Mouse (Mus musculus): ENCODE data around the gene Gm26602. TPM values are rescaled to one million over a fixed set of nuclear protein-coding genes. Genes with fewer than 3 reads are reported as not detected.

The Gm26602 gene
- polyA plus RNA-seq, 1 experiment from 2014 or later, result 1.9 TPM

Small RNA genes lying within 50 kb of the gene (microRNA-seq; reads per million reads assigned to microRNA genes)
- gene Mir6910, result not detected

Other genes starting within 250 kb of the Gm26602 start
- 0.90 and 1.5 TPM in 2 replicates for gene Madcam1, start 246.3 kb upstream of the Gm26602 start, polyA plus RNA-seq (2016; fragmentation: Nextera tagmentation; extraction: Ambion mirVana)
- gene Tpgs1, start 241.5 kb upstream of the Gm26602 start, polyA plus RNA-seq (2016; fragmentation: Nextera tagmentation; extraction: Ambion mirVana), result 59.7 and 63.8 TPM in 2 replicates
- 253 and 264 TPM in 2 replicates for gene Cdc34, start 228.7 kb upstream of the Gm26602 start, polyA plus RNA-seq (2016; fragmentation: Nextera tagmentation; extraction: Ambion mirVana)
- 0.84 and 1.0 TPM in 2 replicates for gene Gzmm, start 221.8 kb upstream of the Gm26602 start, polyA plus RNA-seq (2016; fragmentation: Nextera tagmentation; extraction: Ambion mirVana)
- gene Bsg, start 206.4 kb upstream of the Gm26602 start, polyA plus RNA-seq (2016; fragmentation: Nextera tagmentation; extraction: Ambion mirVana), result 598 and 623 TPM in 2 replicates
- 0.06 TPM in 1 of 2 replicates, not detected in the other for gene Hcn2, start 194.2 kb upstream of the Gm26602 start, polyA plus RNA-seq (2016; fragmentation: Nextera tagmentation; extraction: Ambion mirVana)
- gene Polrmt, start 164.3 kb upstream of the Gm26602 start, polyA plus RNA-seq (2016; fragmentation: Nextera tagmentation; extraction: Ambion mirVana), result 50.9 and 52.9 TPM in 2 replicates
- 0.36 and 0.64 TPM in 2 replicates for gene Fgf22, start 155.8 kb upstream of the Gm26602 start, polyA plus RNA-seq (2016; fragmentation: Nextera tagmentation; extraction: Ambion mirVana)
- 92.4 and 113 TPM in 2 replicates for gene Rnf126, start 143.9 kb upstream of the Gm26602 start, polyA plus RNA-seq (2016; fragmentation: Nextera tagmentation; extraction: Ambion mirVana)
- gene Fstl3, start 133.6 kb upstream of the Gm26602 start, polyA plus RNA-seq (2016; fragmentation: Nextera tagmentation; extraction: Ambion mirVana), result 1.1 and 1.5 TPM in 2 replicates
- gene Prss57, start 119.9 kb upstream of the Gm26602 start, polyA plus RNA-seq (2016; fragmentation: Nextera tagmentation; extraction: Ambion mirVana), result not detected in 2 replicates
- 114 and 119 TPM in 2 replicates for gene Palm, start 117.3 kb upstream of the Gm26602 start, polyA plus RNA-seq (2016; fragmentation: Nextera tagmentation; extraction: Ambion mirVana)
- gene Misp, start 89.9 kb upstream of the Gm26602 start, polyA plus RNA-seq (2016; fragmentation: Nextera tagmentation; extraction: Ambion mirVana), result 0.18 and 1.0 TPM in 2 replicates
- 370 and 377 TPM in 2 replicates for gene Ptbp1, start 56.4 kb upstream of the Gm26602 start, polyA plus RNA-seq (2016; fragmentation: Nextera tagmentation; extraction: Ambion mirVana)
- gene Prtn3, start 36.4 kb upstream of the Gm26602 start, polyA plus RNA-seq (2016; fragmentation: Nextera tagmentation; extraction: Ambion mirVana), result 8.1 TPM in 2 replicates
- gene Plppr3, start 36.2 kb upstream of the Gm26602 start, polyA plus RNA-seq (2016; fragmentation: Nextera tagmentation; extraction: Ambion mirVana), result 91.4 and 102 TPM in 2 replicates
- gene Elane, start 24.6 kb upstream of the Gm26602 start, polyA plus RNA-seq (2016; fragmentation: Nextera tagmentation; extraction: Ambion mirVana), result not detected in 2 replicates
- gene Cfd, start 20.0 kb upstream of the Gm26602 start, polyA plus RNA-seq (2016; fragmentation: Nextera tagmentation; extraction: Ambion mirVana), result not detected in 2 replicates
- gene Med16, start 1.9 kb upstream of the Gm26602 start, polyA plus RNA-seq (2016; fragmentation: Nextera tagmentation; extraction: Ambion mirVana), result 61.8 and 65.7 TPM in 2 replicates
- gene Kiss1r, start 6.1 kb downstream of the Gm26602 start, polyA plus RNA-seq (2016; fragmentation: Nextera tagmentation; extraction: Ambion mirVana), result 0.28 and 0.48 TPM in 2 replicates
- 112 and 116 TPM in 2 replicates for gene R3hdm4, start 10.4 kb downstream of the Gm26602 start, polyA plus RNA-seq (2016; fragmentation: Nextera tagmentation; extraction: Ambion mirVana)
- 12.5 and 13.0 TPM in 2 replicates for gene Arid3a, start 16.2 kb downstream of the Gm26602 start, polyA plus RNA-seq (2016; fragmentation: Nextera tagmentation; extraction: Ambion mirVana)
- gene Wdr18, start 49.3 kb downstream of the Gm26602 start, polyA plus RNA-seq (2016; fragmentation: Nextera tagmentation; extraction: Ambion mirVana), result 165 and 167 TPM in 2 replicates
- gene Grin3b, start 59.9 kb downstream of the Gm26602 start, polyA plus RNA-seq (2016; fragmentation: Nextera tagmentation; extraction: Ambion mirVana), result 0.20 and 0.31 TPM in 2 replicates
- 8.4 and 9.6 TPM in 2 replicates for gene Tmem259, start 73.5 kb downstream of the Gm26602 start, polyA plus RNA-seq (2016; fragmentation: Nextera tagmentation; extraction: Ambion mirVana)
- 222 and 226 TPM in 2 replicates for gene Cnn2, start 77.7 kb downstream of the Gm26602 start, polyA plus RNA-seq (2016; fragmentation: Nextera tagmentation; extraction: Ambion mirVana)
- 2.9 and 3.1 TPM in 2 replicates for gene Abca7, start 85.6 kb downstream of the Gm26602 start, polyA plus RNA-seq (2016; fragmentation: Nextera tagmentation; extraction: Ambion mirVana)
- 8.0 and 9.1 TPM in 2 replicates for gene Arhgap45, start 105.8 kb downstream of the Gm26602 start, polyA plus RNA-seq (2016; fragmentation: Nextera tagmentation; extraction: Ambion mirVana)
- gene Polr2e, start 128.9 kb downstream of the Gm26602 start, polyA plus RNA-seq (2016; fragmentation: Nextera tagmentation; extraction: Ambion mirVana), result 279 and 286 TPM in 2 replicates
- 670 and 692 TPM in 2 replicates for gene Gpx4, start 136.3 kb downstream of the Gm26602 start, polyA plus RNA-seq (2016; fragmentation: Nextera tagmentation; extraction: Ambion mirVana)
- gene Sbno2, start 194.7 kb downstream of the Gm26602 start, polyA plus RNA-seq (2016; fragmentation: Nextera tagmentation; extraction: Ambion mirVana), result 14.7 and 15.6 TPM in 2 replicates
- gene Stk11, start 204.9 kb downstream of the Gm26602 start, polyA plus RNA-seq (2016; fragmentation: Nextera tagmentation; extraction: Ambion mirVana), result 14.4 and 18.1 TPM in 2 replicates
- gene Atp5d, start 227.8 kb downstream of the Gm26602 start, polyA plus RNA-seq (2016; fragmentation: Nextera tagmentation; extraction: Ambion mirVana), result 495 and 498 TPM in 2 replicates
- gene Cbarp, start 230.0 kb downstream of the Gm26602 start, polyA plus RNA-seq (2016; fragmentation: Nextera tagmentation; extraction: Ambion mirVana), result 6.8 and 7.3 TPM in 2 replicates
- 19.1 and 19.8 TPM in 2 replicates for gene Midn, start 237.4 kb downstream of the Gm26602 start, polyA plus RNA-seq (2016; fragmentation: Nextera tagmentation; extraction: Ambion mirVana)

Measured in forebrain, embryonic 10.5 days (tissue).